Mouse (Mus musculus) hindlimb bud, embryonic 11.5 days (tissue): ENCODE measurements at regions not wholly inside any gene's neighbourhood (a gene's known extent, or its start where the extent isn't known, plus 50 kb on each side); places are given as distances from the start of the nearest gene placed in this dataset.

ENCODE experiments used
- DNase-seq: peaks from one replicate; pipeline ENCODE4 v3.0.0-alpha.2; 2012; ENCODE audit warnings: low read depth, low spot score; ENCODE audit errors: extremely low spot score

DNA sequence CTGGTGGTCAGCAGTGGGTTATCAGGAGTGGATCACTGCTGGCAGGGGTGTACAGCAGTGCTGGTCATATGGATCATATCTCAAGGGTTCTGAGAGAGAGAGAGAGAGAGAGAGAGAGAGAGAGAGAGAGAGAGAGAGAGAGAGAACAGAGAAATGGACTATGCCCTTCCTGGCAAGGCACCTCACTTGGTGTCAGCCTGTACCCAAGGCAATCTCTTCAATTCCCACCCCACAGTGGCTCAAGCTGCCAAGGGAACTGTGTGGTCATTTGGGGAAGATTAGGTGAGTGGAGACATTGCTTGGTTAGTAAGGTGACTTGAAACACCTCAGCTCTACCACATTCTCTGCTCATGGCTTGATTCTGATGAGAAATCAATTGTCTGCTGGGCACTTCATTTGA, 80.8 kb upstream of the Agap1 start:
- DNase-seq, result no peak

DNA sequence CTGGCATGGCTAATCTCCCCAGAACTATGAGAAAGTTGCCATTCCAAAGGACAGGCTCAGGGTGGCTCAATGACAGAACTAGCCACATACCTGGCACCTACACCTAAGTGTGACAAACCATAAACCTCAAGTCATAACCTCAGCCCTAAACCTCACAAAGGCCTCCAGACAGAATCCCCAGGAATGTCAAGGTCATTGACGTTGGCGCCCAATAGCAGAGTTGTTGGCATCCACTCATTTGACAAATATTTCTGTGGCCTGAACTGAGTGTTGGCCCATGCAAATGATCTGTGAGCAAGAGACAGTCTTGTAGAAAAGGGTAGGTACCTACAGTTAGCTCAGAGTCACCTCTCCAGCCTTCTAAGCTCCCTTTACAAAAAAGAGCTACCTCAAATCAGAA, 80.3 kb upstream of the Agap1 start:
- DNase-seq, result no peak

DNA sequence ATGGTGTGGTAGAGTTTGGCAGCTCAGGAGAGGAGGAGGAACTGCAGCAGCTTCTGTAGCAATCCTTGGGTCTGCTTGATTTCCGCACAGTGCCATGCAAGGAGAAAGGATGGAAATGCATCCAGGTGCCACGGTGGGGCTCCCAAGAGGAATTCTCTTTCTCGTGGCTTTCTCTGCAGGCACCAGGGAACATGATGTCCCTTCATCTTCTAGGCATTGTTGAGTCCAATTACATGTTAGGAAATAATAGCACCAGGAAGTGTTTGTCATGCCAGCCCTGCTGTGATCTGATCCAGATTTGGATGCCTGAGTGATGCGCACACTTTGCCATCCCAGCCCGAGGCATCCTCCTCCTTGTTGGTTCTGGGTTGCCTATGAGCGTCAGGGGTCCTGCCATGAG, 72.6 kb upstream of the Agap1 start:
- no peak for DNase-seq

DNA sequence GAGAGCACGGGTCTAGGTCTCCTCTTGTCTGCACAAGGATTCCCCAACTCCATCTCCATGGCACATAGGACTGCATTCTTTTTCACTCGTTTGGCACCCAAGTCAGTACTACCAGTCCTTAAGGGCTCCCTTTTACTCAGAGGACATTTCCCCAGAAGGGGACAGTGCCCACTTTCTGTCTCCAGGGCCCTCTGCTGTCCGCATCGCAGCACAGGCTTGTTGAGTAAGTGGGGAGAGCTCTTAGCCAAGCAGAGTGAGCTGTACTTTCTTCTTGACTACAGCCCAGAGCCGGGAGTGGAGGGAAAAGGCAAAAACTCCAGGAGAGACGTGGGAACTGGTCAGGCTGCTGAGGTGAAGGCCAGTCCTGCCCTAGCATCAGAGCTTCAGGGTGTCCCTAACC, 69.5 kb upstream of the Agap1 start:
- no peak for DNase-seq

DNA sequence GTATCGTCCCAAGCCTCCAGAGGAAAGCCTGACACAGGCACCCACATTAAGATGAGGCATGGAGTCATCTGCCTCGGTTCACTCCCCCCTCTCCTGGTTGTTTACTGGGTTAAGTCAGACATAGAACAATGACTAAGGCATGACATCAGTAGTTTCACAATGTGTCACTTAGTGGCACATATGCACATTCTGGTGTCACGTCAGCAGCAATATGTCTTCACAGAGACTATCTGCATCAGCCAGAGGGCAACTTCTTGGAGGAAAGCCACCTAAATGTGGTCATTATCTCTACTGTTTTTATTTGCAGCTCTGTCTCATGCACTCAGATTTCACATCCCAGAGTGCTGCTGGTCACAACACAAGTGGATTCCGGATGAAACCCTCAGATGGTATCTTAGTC, 61.9 kb upstream of the Agap1 start:
- DNase-seq, result no peak

DNA sequence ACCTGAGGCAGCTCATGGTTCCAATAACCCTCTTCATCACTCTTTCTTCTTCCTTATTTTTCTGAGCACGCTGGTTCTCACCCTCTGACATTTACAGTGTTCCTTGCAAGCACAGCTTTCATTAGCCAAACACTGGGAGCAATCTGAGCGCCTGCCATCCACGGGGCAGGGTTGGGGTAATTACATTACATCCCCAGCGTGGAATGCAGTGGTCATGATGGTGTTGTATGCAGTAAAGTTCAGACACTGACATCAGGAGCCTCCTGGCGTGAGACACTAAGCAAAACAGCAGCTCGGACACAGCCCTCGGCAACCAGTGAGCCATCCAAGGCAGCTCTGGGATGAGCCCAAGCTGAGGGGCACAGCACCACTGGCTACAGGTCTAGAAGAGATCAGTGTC, 60.1 kb upstream of the Agap1 start:
- DNase-seq, result no peak

DNA sequence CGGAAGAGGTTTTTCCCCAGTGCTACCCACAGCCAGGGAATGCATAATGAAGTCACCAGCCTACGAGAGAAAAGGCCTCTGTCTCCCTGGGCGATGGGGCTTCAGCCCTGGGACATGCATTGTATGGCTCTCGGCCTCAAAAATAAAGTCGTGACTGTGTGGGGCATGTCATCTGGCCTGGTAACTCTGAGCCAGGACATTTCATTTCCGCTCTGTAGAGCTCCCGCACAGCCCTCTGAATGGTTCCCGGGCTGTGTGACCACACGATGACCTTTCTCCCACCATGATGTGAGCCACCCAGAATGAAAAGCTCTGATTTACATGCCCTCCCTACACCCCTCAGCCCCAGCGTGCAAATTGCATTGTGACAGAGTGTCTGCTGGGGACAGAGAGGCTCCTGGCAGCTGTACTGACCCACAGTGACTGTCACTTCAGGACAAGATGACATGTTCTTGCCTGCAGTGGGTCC, 53.8 kb upstream of the Agap1 start:
- DNase-seq, result no peak

DNA sequence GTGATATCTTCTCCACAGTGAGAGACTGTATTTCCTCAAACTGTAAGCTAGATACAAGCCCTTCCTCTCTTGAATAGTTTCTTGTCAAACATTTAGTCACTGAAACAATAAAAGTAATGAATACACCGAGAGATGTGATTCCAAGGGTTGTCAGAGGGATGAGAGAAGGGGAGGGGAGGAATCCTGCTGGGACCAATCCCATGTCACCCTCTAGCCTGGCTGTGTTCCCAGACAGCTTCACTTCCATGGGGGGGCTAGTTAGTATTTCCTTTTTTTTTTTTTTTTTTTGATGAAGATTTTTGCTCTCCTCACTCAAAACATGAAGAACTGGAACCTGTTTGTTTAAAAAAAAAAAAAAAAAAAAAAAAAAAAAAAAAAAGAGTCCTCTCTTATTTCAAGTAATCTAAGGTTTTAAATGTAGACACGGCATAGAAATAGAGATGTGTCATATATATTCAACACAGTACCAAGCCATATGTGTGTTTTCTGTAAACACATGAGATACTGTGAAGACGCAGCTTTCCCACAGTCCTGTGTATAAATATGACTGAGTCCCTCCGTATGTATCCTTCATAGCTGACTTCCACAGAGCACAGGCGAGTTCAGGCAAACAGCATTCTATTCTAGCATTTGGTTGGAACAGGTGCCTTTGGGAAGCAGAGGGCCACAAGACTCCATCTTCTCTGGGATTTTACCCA, 51.9 kb upstream of the Agap1 start:
- no peak for DNase-seq

DNA sequence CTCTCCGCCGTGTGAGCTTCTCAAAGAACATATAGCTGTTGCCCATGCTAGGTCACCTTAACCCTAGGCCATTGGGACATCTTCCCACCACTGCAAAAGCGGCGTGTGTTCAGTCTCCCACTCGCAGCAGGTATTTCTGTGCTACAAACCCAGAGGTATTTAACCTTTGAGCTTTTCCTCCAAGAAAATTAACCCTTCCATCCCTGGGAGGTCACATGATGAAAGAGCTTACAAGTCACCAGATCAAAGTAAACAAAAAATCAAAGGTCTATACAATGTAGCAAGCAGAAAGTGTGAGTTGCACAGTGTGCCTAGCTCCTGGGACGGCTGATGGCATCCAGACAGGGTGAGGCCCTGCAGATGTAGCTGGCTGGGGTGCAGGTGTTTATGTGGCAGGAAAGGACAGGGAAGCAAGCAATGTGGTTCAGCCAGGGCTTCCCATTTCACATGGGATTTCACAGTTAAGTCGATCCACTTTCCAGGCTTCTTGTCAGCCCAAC, 51.0 kb upstream of the Agap1 start:
- no peak for DNase-seq
